Mouse (Mus musculus) embryonic facial prominence, embryonic 14.5 days (tissue): ENCODE data around the gene Mzf1. TPM values are rescaled to one million over a fixed set of nuclear protein-coding genes. Genes with fewer than 3 reads are reported as not detected.
"Not testable (repeated sequence)": the region's sequence is repeated elsewhere in the genome, so short reads cannot be mapped to it uniquely, and the experiment has no call there.

Source experiments
- ATAC-seq: fragments of 200-750 bp; cut with Nextera tagmentation; 2 replicates; pipeline ENCODE4 v1.8.0; 2017; ENCODE audit warnings: low read depth, moderate number of reproducible peaks, moderate TSS enrichment
- DNase-seq: peaks from one replicate; pipeline ENCODE4 v3.0.0-alpha.2; 2015; ENCODE audit warnings: low spot score
- H3K27ac ChIP-seq: fragments of 300-500 bp; sonication (generic); replicated peaks from 2 replicates; pipeline ENCODE4 v1.5.1; 2014; ENCODE audit warnings: low read depth, mild to moderate bottlenecking, low read length, moderate library complexity
- H3K27me3 ChIP-seq: fragments of 300-500 bp; sonication (generic); replicated peaks from 2 replicates; pipeline ENCODE4 v1.6.1; 2014; ENCODE audit warnings: low read length; ENCODE audit not compliant: control insufficient read depth, insufficient read depth
- H3K36me3 ChIP-seq: fragments of 300-500 bp; sonication (generic); 2 replicates; pipeline ENCODE4 v1.6.1; 2014; ENCODE audit warnings: low read length, mixed read lengths; ENCODE audit not compliant: control insufficient read depth, insufficient read depth
- H3K4me1 ChIP-seq: fragments of 300-500 bp; sonication (generic); 2 replicates; pipeline ENCODE4 v1.6.1; 2014; ENCODE audit warnings: antibody characterized with exemption, low read length; ENCODE audit not compliant: control insufficient read depth, insufficient read depth
- H3K4me2 ChIP-seq: fragments of 300-500 bp; sonication (generic); 2 replicates; pipeline ENCODE4 v1.6.1; 2014; ENCODE audit warnings: low read depth, mild to moderate bottlenecking, low read length, moderate library complexity, mixed read lengths
- H3K4me3 ChIP-seq: fragments of 300-500 bp; sonication (generic); 2 replicates; pipeline ENCODE4 v1.5.1; 2014; ENCODE audit warnings: low read depth, mild to moderate bottlenecking, low read length
- H3K9ac ChIP-seq: fragments of 300-500 bp; sonication (generic); 2 replicates; pipeline ENCODE4 v1.6.1; 2014; ENCODE audit warnings: low read depth, mild to moderate bottlenecking, low read length, moderate library complexity, mixed read lengths
- H3K9me3 ChIP-seq: fragments of 300-500 bp; sonication (generic); 2 replicates; pipeline ENCODE4 v1.6.1; 2016; ENCODE audit warnings: low read length; ENCODE audit not compliant: control insufficient read depth
- WGBS: fragments of 180-500 bp; shearing (Covaris S2); extraction: QIAGEN DNeasy Blood & Tissue Kit; methylation state at CpG from one replicate; pipeline ENCODE4 v1.1.7; 2014; 5-methylcytosine and 5-hydroxymethylcytosine counted together
- polyA plus RNA-seq: library from polyadenylated mRNA; unstranded; fragments of >200 nt; fragmentation: Nextera tagmentation; extraction: Ambion mirVana; gene quantifications from 2 replicates; pipeline ENCODE4 v1.2.1, GENCODE M21; 2014

Gene Mzf1
- polyA plus RNA-seq = 2.9 and 4.1 TPM in 2 replicates

DNA sequence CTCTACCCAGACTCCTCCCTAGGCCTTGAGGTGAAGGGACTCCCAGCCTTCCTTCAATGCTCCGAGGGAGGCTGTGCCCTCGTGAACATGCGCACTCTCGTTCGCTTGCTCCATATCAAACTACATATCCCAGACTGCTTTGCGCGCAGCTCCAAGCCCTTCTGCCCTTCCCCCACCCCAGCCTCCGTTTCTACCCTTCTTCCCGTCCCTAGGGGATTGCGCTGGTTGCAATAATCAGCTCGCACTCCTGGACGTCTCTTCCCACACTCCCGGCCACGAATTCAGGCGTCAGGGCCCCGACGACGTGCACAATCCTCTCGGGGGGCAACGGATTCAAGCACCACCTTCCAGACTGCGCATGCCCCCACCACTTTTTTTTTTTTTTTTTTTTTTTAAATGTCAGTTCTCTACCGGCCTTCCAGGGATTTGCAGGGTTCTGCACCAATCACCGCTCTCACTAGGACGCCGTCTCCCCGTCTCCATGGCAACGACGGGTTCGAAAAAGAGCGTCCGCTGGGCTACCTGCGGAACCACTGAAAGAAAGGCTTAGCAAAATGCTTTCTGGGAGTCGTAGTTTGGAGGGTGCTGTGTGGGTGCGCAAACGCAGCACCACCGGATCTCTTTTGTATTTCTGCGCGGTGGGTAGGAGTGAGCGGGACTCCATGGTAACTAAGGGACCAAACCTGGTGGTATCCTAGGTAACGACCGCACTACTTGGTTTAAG, at the start of gene Mzf1:
TSS of gene Mzf1 (minus strand) at position 478 of the 724 bp plus-strand sequence.
- H3K9me3 ChIP-seq = no peaks in the 10 kb centered on the region
- peak within 1 kb of the TSS; percentile 73 for H3K4me2 ChIP-seq
- WGBS = under 1% methylated on average over 41 of the region's 41 CpGs
- no peaks in the 10 kb centered on the region for H3K36me3 ChIP-seq
- peaks cover 4% of the 10 kb centered on the region; the same call in 1 of the 2 replicates for H3K4me1 ChIP-seq
- peak within 1 kb of the TSS; percentile 70 for H3K9ac ChIP-seq
- ATAC-seq (peak; percentile 97), DNase-seq (peak; percentile 99)
- H3K4me3 ChIP-seq = peak within 1 kb of the TSS; percentile 57
- peak within 1 kb of the TSS; percentile 77; the same call in 1 of the 2 replicates for H3K27ac ChIP-seq
- H3K27me3 ChIP-seq = no peaks in the 10 kb centered on the region

GRCm38 (mm10) chr7:13095073-13095472, 40.5 kb upstream of the Mzf1 start, which contains the start of gene Vmn1r85:
Gene Vmn1r85 (minus strand): TSS chr7:13095173.
- H3K27ac ChIP-seq = no peak within 1 kb of the TSS
- H3K9ac ChIP-seq = no peak within 1 kb of the TSS
- no peak within 1 kb of the TSS for H3K4me3 ChIP-seq
- 53% methylated on average over 3 of the region's 3 CpGs for WGBS
- no peaks in the 10 kb centered on the region for H3K27me3 ChIP-seq
- H3K9me3 ChIP-seq = no peaks in the 10 kb centered on the region
- H3K4me2 ChIP-seq = no peak within 1 kb of the TSS
- ATAC-seq (no peak), DNase-seq (no peak)
- H3K4me1 ChIP-seq = no peaks in the 10 kb centered on the region
- no peaks in the 10 kb centered on the region for H3K36me3 ChIP-seq

DNA sequence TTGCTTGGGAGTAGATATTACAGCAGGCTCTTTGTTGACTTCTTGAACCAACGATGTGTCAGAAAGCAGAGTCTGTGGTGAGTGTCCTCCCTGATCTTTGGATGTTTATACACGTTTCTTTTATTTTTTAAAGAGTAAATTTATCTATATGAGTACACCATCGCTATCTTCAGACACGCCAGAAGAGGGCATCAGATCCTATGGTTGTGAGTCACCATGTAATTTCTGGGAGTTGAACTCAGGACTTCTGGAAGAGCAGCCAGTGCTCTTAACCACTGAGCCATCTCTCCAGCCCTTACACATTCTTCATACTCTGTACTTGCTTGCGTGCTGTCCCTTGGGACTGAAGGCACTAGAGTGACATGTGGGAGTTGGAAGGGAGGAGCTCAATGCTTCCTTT, 17.7 kb upstream of the Mzf1 start:
- Histone ChIP-seq H3K27ac (no peak overlapping the region), H3K27me3 (no peaks in the 10 kb centered on the region), H3K4me2 (no peak overlapping the region), H3K4me3 (no peak overlapping the region), H3K36me3 (no peaks in the 10 kb centered on the region), H3K9me3 (no peaks in the 10 kb centered on the region), H3K4me1 (no peaks in the 10 kb centered on the region), H3K9ac (no peak overlapping the region)
- 48% methylated on average over 5 of the region's 5 CpGs for WGBS
- ATAC-seq (no peak), DNase-seq (no peak)

GRCm38 (mm10) chr7:13063399-13063798, 8.8 kb upstream of the Mzf1 start:
- 46% methylated on average over 2 of the region's 2 CpGs for WGBS
- not testable (repeated sequence) for H3K27ac ChIP-seq, H3K4me3 ChIP-seq, H3K9me3 ChIP-seq, H3K9ac ChIP-seq, ATAC-seq, H3K27me3 ChIP-seq, H3K36me3 ChIP-seq, DNase-seq, H3K4me1 ChIP-seq, H3K4me2 ChIP-seq

DNA sequence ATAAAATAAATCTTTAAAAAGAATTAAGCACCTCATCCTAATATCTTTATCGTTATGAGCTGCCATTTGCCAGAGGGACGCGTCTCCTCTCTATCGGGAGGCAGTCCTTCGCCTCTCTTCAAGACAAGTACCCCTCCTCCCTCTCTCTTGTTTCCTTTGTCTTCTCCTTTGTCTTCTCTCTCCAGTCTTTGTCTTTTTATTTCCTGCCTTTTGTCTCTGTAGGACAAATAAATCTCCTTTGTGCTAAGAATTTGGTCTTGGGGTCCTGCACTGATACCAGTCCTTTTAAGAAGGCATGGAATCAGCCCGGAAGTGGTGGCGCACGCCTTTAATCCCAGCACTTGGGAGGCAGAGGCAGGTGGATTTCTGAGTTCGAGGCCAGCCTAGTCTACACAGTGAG, 5.0 kb upstream of the Mzf1 start:
- H3K9me3 ChIP-seq = no peaks in the 10 kb centered on the region
- no peaks in the 10 kb centered on the region for H3K4me1 ChIP-seq
- no peak for DNase-seq
- H3K4me3 ChIP-seq = no peak overlapping the region
- no peak overlapping the region for H3K4me2 ChIP-seq
- H3K36me3 ChIP-seq = no peaks in the 10 kb centered on the region
- no peak for ATAC-seq
- WGBS = 89% methylated on average over 9 of the region's 9 CpGs
- H3K9ac ChIP-seq = no peak overlapping the region
- no peak overlapping the region for H3K27ac ChIP-seq
- no peaks in the 10 kb centered on the region for H3K27me3 ChIP-seq

DNA sequence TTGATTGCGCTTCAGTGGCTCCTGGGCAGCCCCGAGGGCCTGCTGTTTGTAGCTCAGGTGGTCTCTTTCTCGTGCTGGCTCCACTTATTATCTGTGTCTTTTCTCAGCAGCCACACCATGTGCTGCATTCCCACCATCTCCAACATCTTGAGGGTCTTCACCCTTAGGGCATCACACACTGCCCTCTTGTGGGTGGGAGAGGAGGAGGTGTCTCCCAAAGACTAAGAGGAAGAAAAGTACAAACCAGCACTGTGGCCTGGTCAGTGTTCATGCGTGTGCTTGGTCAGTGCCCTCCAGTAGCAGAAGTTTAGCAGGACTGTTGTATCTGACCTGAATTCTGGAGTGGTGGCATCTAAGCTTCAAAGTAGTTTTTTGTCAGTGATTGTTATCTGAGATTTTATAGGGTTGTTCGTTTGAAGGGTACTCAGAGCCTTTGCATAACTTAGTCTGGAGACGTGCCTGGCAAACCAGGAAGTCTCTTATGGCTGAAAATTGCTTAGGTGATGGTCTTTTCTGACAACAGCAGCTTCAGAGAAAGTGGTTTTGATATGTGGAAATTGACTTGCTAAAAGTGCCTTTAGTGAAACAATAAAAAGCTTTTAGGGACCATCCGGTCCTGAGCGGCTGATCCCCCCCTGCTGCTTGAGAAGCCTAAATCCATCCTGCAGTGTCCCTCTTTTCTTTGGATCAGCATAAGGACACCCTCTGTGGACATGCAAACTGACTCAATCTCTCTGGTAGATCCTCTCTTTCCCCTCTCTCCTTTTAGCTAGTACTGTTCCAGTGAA, 2.5 kb upstream of the Mzf1 start:
- ATAC-seq = no peak
- Histone ChIP-seq H3K36me3 (no peaks in the 10 kb centered on the region), H3K27ac (no peak overlapping the region), H3K27me3 (no peaks in the 10 kb centered on the region), H3K4me2 (no peak overlapping the region), H3K4me1 (peaks cover 4% of the 10 kb centered on the region; the same call in 1 of the 2 replicates), H3K9me3 (no peaks in the 10 kb centered on the region), H3K4me3 (no peak overlapping the region), H3K9ac (no peak overlapping the region)
- 63% methylated on average over 8 of the region's 8 CpGs for WGBS
- no peak for DNase-seq

- 3% methylated on average over 14 of the region's 15 CpGs for WGBS
- ATAC-seq (no peak), DNase-seq (no peak)
- H3K4me1 ChIP-seq = peaks cover 4% of the 10 kb centered on the region; the same call in 1 of the 2 replicates
- H3K36me3 ChIP-seq = no peaks in the 10 kb centered on the region
- H3K27ac ChIP-seq = peak overlapping the region; percentile 77; the same call in 1 of the 2 replicates
- peak overlapping the region; percentile 70 for H3K9ac ChIP-seq
- H3K9me3 ChIP-seq = no peaks in the 10 kb centered on the region
- H3K27me3 ChIP-seq = no peaks in the 10 kb centered on the region
- H3K4me2 ChIP-seq = peak overlapping the region; percentile 73
- peak overlapping the region; percentile 57 for H3K4me3 ChIP-seq
Measured at GRCm38 (mm10) chr7:13053961-13054286, 640 bp downstream of the Mzf1 start.

GRCm38 (mm10) chr7:13053501-13053900, 1.1 kb downstream of the Mzf1 start:
- no peaks in the 10 kb centered on the region for H3K36me3 ChIP-seq

More at GRCm38 (mm10) chr7:13053501-13053900, 1.1 kb downstream of the Mzf1 start:
- Histone ChIP-seq H3K9me3 (no peaks in the 10 kb centered on the region), H3K27me3 (no peaks in the 10 kb centered on the region), H3K9ac (peak overlapping the region; percentile 70; the same call in 1 of the 2 replicates), H3K4me2 (peak overlapping the region; percentile 73), H3K4me1 (peaks cover 4% of the 10 kb centered on the region; the same call in 1 of the 2 replicates), H3K4me3 (peak overlapping the region; percentile 57), H3K27ac (0 out of 2 replicates have a peak overlapping the region, but pooled peaks have one; percentile 77)
- 94% methylated on average over 2 of the region's 2 CpGs for WGBS
- DNase-seq (no peak), ATAC-seq (no peak)
